Mouse (Mus musculus) myocyte (in vitro differentiated cells): ENCODE measurements around the gene Mrps21. TPM values are rescaled to one million over a fixed set of nuclear protein-coding genes. Genes with fewer than 3 reads are reported as not detected.

Source experiments
- H3K27me3 ChIP-seq: one replicate; pipeline ENCODE4 v1.6.1; 2011; ENCODE audit not compliant: control insufficient read depth, insufficient read depth, insufficient read length
- H3K36me3 ChIP-seq: one replicate; pipeline ENCODE4 v1.6.1; 2011; ENCODE audit not compliant: control insufficient read depth, insufficient read depth
- H3K4me2 ChIP-seq: one replicate; pipeline ENCODE4 v1.6.1; 2011; ENCODE audit warnings: low read depth, control low read depth
- H3K4me3 ChIP-seq: one replicate; pipeline ENCODE4 v1.5.1; 2011; ENCODE audit warnings: mild to moderate bottlenecking, control low read depth, moderate library complexity
- H3K79me2 ChIP-seq: one replicate; pipeline ENCODE4 v1.6.1; 2011; ENCODE audit not compliant: control insufficient read depth, insufficient read depth
- H3ac ChIP-seq: one replicate; pipeline ENCODE4 v1.6.1; 2011; ENCODE audit not compliant: control insufficient read depth, insufficient read length
- CEBPB ChIP-seq: IDR thresholded peaks from 2 replicates; pipeline ENCODE4 v1.6.1; 2011; ENCODE audit warnings: mild to moderate bottlenecking, moderate library complexity; ENCODE audit not compliant: poor library complexity, insufficient read depth, severe bottlenecking
- E2F4 ChIP-seq: IDR thresholded peaks from one replicate; pipeline ENCODE4 v1.6.1; 2011; ENCODE audit warnings: mild to moderate bottlenecking, control low read depth, moderate library complexity; ENCODE audit not compliant: insufficient read depth
- MAX ChIP-seq: IDR thresholded peaks from one replicate; pipeline ENCODE4 v1.6.1; 2011; ENCODE audit warnings: low read depth, mild to moderate bottlenecking, control low read depth
- MYOD1 ChIP-seq, 3 experiments: IDR thresholded peaks; one replicate each; pipeline ENCODE4 v1.6.1; 2011; ENCODE audit warnings: control low read depth in 2 of 3, low read depth in 2 of 3, mild to moderate bottlenecking in 2 of 3, moderate library complexity in 1 of 3; ENCODE audit not compliant: insufficient read length in 2 of 3, control insufficient read depth in 1 of 3
- MYOG ChIP-seq, 3 experiments: IDR thresholded peaks; one replicate each; pipeline ENCODE4 v1.6.1; 2011; ENCODE audit warnings: control low read depth in 2 of 3, low read depth in 2 of 3, mild to moderate bottlenecking in 2 of 3; ENCODE audit not compliant: insufficient read length in 2 of 3, control insufficient read depth in 1 of 3, insufficient read depth in 1 of 3
- POLR2A ChIP-seq: IDR thresholded peaks from one replicate; pipeline ENCODE4 v1.6.1; 2011; ENCODE audit warnings: low read depth, mild to moderate bottlenecking, control low read depth, moderate library complexity; ENCODE audit not compliant: insufficient read length
- POLR2AphosphoS2 ChIP-seq: IDR thresholded peaks from one replicate; pipeline ENCODE4 v1.6.1; 2011; ENCODE audit warnings: low read depth, control low read depth; ENCODE audit not compliant: insufficient read length
- REST ChIP-seq: IDR thresholded peaks from one replicate; pipeline ENCODE4 v1.6.1; 2011; ENCODE audit warnings: mild to moderate bottlenecking, control low read depth, moderate library complexity; ENCODE audit not compliant: insufficient read depth, insufficient read length
- SRF ChIP-seq: IDR thresholded peaks from one replicate; pipeline ENCODE4 v1.6.1; 2011; ENCODE audit warnings: low read depth; ENCODE audit not compliant: control insufficient read depth, insufficient read length
- TCF12 ChIP-seq: IDR thresholded peaks from one replicate; pipeline ENCODE4 v1.6.1; 2011; ENCODE audit warnings: mild to moderate bottlenecking, control low read depth; ENCODE audit not compliant: poor library complexity, insufficient read depth, severe bottlenecking
- TCF3 ChIP-seq: IDR thresholded peaks from one replicate; pipeline ENCODE4 v1.6.1; 2011; ENCODE audit warnings: low read depth, control low read depth; ENCODE audit not compliant: insufficient read length
- USF1 ChIP-seq: IDR thresholded peaks from one replicate; pipeline ENCODE4 v1.6.1; 2011; ENCODE audit warnings: low read depth, mild to moderate bottlenecking, control low read depth, moderate library complexity
- polyA plus RNA-seq: library from polyadenylated mRNA; unstranded; fragments of >200 nt; fragmentation: generic; extraction: Trizol; gene quantifications from one replicate; pipeline ENCODE4 v1.2.1, GENCODE M21; 2012; ENCODE audit warnings: missing spikeins

Gene Mrps21
- polyA plus RNA-seq, 1 experiment, result 400 TPM

- H3ac ChIP-seq, result no peak overlapping the region
- TF ChIP-seq TCF12 (no peak), POLR2A (no peak), CEBPB (no peak), MYOG (IDR thresholded peaks at IDR 0.05; ENCODE audit: control insufficient read depth in 1 of 3, insufficient read depth in 1 of 3, insufficient read length in 2 of 3, low read depth in 2 of 3) (no peak), SRF (no peak), USF1 (no peak), REST (no peak)
- peaks cover 39% of the 10 kb centered on the region for H3K36me3 ChIP-seq
- H3K4me2 ChIP-seq, result no peak overlapping the region
- no peaks in the 10 kb centered on the region for H3K27me3 ChIP-seq
- no peak overlapping the region for H3K4me3 ChIP-seq
- no peaks in the 10 kb centered on the region for H3K79me2 ChIP-seq
These were observed 42.3 kb downstream of the Mrps21 start for GRCm38 (mm10) chr3:95829053-95829452.

GRCm38 (mm10) chr3:95826275-95826674 lies 45.0 kb downstream of the Mrps21 start:
- Histone ChIP-seq H3K79me2 (no peaks in the 10 kb centered on the region), H3K4me2 (no peak overlapping the region), H3ac (no peak overlapping the region), H3K36me3 (peaks cover 15% of the 10 kb centered on the region), H3K4me3 (no peak overlapping the region), H3K27me3 (no peaks in the 10 kb centered on the region)
- TF ChIP-seq SRF (no peak), USF1 (no peak), E2F4 (no peak), POLR2A (no peak), MYOD1 (IDR thresholded peaks at IDR 0.05; ENCODE audit: control insufficient read depth in 1 of 3, insufficient read length in 2 of 3, low read depth in 2 of 3) (no peak), MAX (no peak), TCF12 (no peak), TCF3 (no peak), CEBPB (no peak), POLR2AphosphoS2 (no peak), REST (no peak), MYOG (IDR thresholded peaks at IDR 0.05; ENCODE audit: control insufficient read depth in 1 of 3, insufficient read depth in 1 of 3, insufficient read length in 2 of 3, low read depth in 2 of 3) (no peak)

GRCm38 (mm10) chr3:95820046-95821010 lies 51.0 kb downstream of the Mrps21 start:
- H3K27me3 ChIP-seq, result no peaks in the 10 kb centered on the region
- peak overlapping the region; percentile 90 for H3K4me2 ChIP-seq
- TF ChIP-seq USF1 (no peak), SRF (no peak)
- peak overlapping the region; percentile 82 for H3ac ChIP-seq
- no peaks in the 10 kb centered on the region for H3K36me3 ChIP-seq
- H3K4me3 ChIP-seq, result peak overlapping the region; percentile 99
- H3K79me2 ChIP-seq, result peaks cover 32% of the 10 kb centered on the region

GRCm38 (mm10) chr3:95819351-95819985 lies 51.9 kb downstream of the Mrps21 start:
- peak overlapping the region; percentile 82 for H3ac ChIP-seq
- no peaks in the 10 kb centered on the region for H3K27me3 ChIP-seq
- H3K4me3 ChIP-seq, result peak overlapping the region; percentile 99
- peaks cover 40% of the 10 kb centered on the region for H3K79me2 ChIP-seq
- peak overlapping the region; percentile 90 for H3K4me2 ChIP-seq
- peak in 2 of 3 experiments; percentile 19 to 21 for TF ChIP-seq MYOG (IDR thresholded peaks at IDR 0.05; ENCODE audit: control insufficient read depth in 1 of 3, insufficient read depth in 1 of 3, insufficient read length in 2 of 3, low read depth in 2 of 3)
- TF ChIP-seq MAX, result no peak
- TF ChIP-seq TCF3, result no peak
- TF ChIP-seq TCF12, result no peak
- peak in 2 of 3 experiments; percentile 18 to 72 for TF ChIP-seq MYOD1 (IDR thresholded peaks at IDR 0.05; ENCODE audit: control insufficient read depth in 1 of 3, insufficient read length in 2 of 3, low read depth in 2 of 3)
- peak; percentile 75 for TF ChIP-seq POLR2A
- peak; percentile 78 for TF ChIP-seq POLR2AphosphoS2
- H3K36me3 ChIP-seq, result no peaks in the 10 kb centered on the region
